Mouse (Mus musculus) left cerebral cortex, postnatal 25 days (tissue): ENCODE data around the gene Olfr746. TPM values are rescaled to one million over a fixed set of nuclear protein-coding genes. Genes with fewer than 3 reads are reported as not detected.

Experiments used
- DNase-seq, 2 experiments: peaks; one replicate each; pipeline ENCODE4 v3.0.0; 2022; ENCODE audit warnings: low spot score in 2 of 2, mixed read lengths in 1 of 2
- intact Hi-C: fragments of 180-260 bp; cut with DNase I; formaldehyde crosslinking; loops from one replicate; pipeline ENCODE4 v1.15.1; 2025
- total RNA-seq, 2 experiments: library from RNA; stranded (reverse); gene quantifications; 2 replicates each; pipeline ENCODE4 v1.2.3; 2021

Gene Olfr746
- total RNA-seq = not detected

DNA sequence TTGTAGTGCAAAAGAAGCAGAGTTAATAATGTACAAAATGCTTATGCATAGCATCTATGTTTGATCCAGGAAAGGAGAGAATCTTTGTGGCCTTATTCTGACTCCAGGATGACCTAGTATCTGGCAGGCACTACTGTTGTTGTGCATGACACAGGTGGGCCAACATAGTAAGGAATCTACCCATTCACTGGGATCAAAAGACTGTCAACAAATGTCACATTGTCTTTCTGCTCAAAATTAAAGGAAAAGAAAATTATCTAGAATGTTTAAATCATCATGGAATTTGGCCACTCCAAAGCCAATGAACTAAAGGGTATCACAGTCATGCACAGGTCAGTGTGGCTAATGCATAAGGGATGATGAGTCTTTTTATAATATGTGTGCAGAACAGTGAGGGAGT lies at the start of gene Olfr746:
Gene Olfr746, plus strand, starts transcription at position 301 of the 400 bp plus-strand sequence.
- no peak for DNase-seq
- intact Hi-C loops = no loop called here

DNA sequence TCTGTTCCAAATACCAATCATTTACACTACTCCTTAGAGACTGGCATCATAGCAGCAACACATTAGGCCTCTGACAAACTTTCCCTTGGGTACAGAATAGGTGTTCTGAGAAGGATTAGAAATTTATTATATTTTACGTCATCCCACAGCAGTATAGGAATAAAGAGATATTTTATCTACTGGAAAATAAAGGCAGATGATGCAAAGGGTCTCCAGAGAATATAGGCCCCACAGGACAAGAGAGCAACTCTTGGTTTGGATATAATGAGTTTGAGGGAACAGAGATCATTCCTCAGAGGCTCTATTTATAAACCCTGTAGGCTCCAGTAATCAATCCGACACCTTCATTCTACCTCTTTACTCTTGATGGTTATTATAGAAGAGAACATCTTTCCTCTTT lies 32.3 kb upstream of the Olfr746 start, which contains the start of gene Olfr744:
Gene Olfr744, plus strand, starts transcription at position 301 of the 400 bp plus-strand sequence.
- intact Hi-C loops = no loop called here
- no peak for DNase-seq

DNA sequence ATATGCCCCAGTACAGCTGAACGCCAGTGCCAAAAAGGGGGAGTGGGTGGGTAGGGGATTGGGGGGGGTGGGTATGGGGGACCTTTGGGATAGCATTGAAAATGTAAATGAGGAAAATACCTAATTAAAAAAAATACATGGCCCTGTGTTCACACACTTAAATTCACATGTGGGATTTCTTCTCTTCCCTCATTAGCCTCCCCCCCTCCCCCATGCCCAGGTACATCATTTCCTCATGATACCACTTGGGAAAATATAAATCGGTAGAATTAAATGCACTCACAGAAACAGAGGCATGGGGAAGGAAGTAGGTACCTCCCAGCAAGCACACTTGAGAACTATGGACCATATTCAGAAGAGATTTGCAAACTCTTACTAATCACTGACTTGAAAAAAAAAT lies 7.8 kb upstream of the Olfr746 start, which contains the start of gene Olfr745:
Gene Olfr745, plus strand, starts transcription at position 301 of the 400 bp plus-strand sequence.
- no peak for DNase-seq
- intact Hi-C loops = no loop called here

DNA sequence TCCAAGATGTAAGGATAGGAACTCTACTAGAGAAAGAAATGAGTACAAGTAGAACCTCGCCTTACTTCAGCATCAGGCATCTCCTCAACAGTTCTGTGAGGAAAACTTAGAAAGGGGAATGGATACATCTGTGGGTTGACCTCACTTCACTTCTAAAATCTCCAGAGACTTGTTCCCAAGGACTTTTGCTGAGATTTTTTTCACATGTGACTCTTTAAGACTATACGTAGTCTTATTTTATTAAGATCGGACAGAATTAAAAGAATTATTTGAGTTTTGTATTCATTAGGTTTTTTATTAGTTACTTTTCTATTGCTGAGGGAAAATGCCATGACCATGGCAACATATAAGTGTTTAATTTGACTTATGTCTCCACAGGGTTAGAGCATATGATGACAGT lies 46.2 kb downstream of the Olfr746 start, which contains the start of gene Olfr747:
Gene Olfr747, minus strand, starts transcription at position 101 of the 400 bp plus-strand sequence.
- no peak for DNase-seq
- intact Hi-C loops = no loop called here

Other genes starting within 250 kb of the Olfr746 start
- gene Olfr738, start 239.5 kb upstream of the Olfr746 start, total RNA-seq = not detected
- gene Olfr739, start 228.5 kb upstream of the Olfr746 start, total RNA-seq = not detected
- gene Olfr740, start 201.5 kb upstream of the Olfr746 start, total RNA-seq = not detected
- not detected for gene Olfr741, start 174.3 kb upstream of the Olfr746 start, total RNA-seq
- not detected for gene Olfr742, start 143.5 kb upstream of the Olfr746 start, total RNA-seq
- gene Olfr743, start 125.2 kb upstream of the Olfr746 start, total RNA-seq = not detected
- not detected for gene Olfr744, start 32.2 kb upstream of the Olfr746 start, total RNA-seq
- not detected for gene Olfr745, start 7.7 kb upstream of the Olfr746 start, total RNA-seq
- gene Olfr747, start 46.1 kb downstream of the Olfr746 start, total RNA-seq = not detected
- not detected for gene Olfr748, start 60.3 kb downstream of the Olfr746 start, total RNA-seq
- gene Olfr749, start 98.0 kb downstream of the Olfr746 start, total RNA-seq = not detected
- 10 to 100 TPM; 57.2 to 63.9 TPM for gene Ttc5, start 138.4 kb downstream of the Olfr746 start, total RNA-seq
- gene Ccnb1ip1, start 160.6 kb downstream of the Olfr746 start, total RNA-seq = not detected
- gene Parp2, start 160.8 kb downstream of the Olfr746 start, total RNA-seq = 10 to 100 TPM; 23.0 to 24.7 TPM
- gene Tep1, start 223.5 kb downstream of the Olfr746 start, total RNA-seq = 1 to 10 TPM; 2.4 to 5.0 TPM